Mouse (Mus musculus) cortical plate, adult 2 months (tissue): ENCODE results near the gene Cdk10.

Source experiments
- CTCF ChIP-seq: fragments of 200-500 bp; IDR thresholded peaks from 2 replicates; pipeline ENCODE4 v1.5.1; 2011; ENCODE audit warnings: mild to moderate bottlenecking, control low read depth, low read length; ENCODE audit not compliant: insufficient read depth; ENCODE audit errors: extremely low read depth
- POLR2A ChIP-seq: fragments of 200-500 bp; IDR thresholded peaks from 2 replicates; pipeline ENCODE4 v1.6.1; 2011; ENCODE audit warnings: mild to moderate bottlenecking, low read length, control low read depth; ENCODE audit not compliant: insufficient read depth; ENCODE audit errors: extremely low read depth

DNA sequence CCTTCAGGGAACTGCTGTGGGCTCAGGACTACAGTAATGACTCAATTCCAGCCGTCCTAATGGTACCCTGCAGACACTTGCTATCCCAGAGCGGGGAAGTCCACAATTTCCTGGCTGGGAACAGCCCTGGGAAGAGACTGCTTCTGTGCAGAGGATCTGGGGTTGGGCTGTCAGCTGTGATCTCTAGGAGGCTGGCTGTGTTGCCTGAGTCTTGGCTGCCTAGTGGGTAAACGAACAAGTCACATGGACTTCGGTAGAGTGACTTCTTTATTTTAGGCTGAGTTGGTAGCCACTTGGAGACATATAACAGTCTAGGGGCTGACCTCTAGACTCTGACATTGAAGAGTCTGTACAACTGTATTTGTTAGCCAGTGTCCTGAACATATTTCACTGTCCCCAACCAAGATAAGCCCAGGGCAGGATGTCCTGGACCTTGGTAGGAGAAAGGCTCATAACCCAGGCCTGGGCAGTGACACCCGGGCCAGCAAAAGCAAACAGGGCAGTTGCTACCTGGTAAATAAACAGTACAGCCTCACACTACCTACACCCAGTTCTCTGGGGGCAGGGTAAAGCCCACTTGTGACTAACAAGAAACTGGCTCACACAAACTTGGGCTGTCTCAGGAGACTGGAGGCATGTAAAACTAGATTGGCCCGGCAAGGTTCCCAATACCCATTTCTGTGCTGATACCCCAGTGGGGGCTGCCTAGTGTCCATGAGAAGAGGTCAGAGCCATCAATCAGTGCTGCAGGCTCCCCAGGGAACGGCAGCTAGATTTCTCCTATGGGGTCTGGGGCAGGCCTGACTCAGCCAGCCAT lies 17.7 kb downstream of the Cdk10 start:
- TF ChIP-seq CTCF: no peak
- TF ChIP-seq POLR2A: no peak
